Mouse (Mus musculus) urinary bladder, postnatal 0 days (tissue): ENCODE results near the gene Olfr330. TPM values are rescaled to one million over a fixed set of nuclear protein-coding genes. Genes with fewer than 3 reads are reported as not detected.

ENCODE experiments used
- polyA plus RNA-seq: library from polyadenylated mRNA; unstranded; fragments of >200 nt; fragmentation: Nextera tagmentation; extraction: Ambion mirVana; gene quantifications from 2 replicates; pipeline ENCODE4 v1.2.1, GENCODE M21; 2015

The Olfr330 gene
- not detected in 2 replicates for polyA plus RNA-seq

GRCm38 (mm10) chr11:58534736-58535135 is at the start of gene Olfr330:
Gene Olfr330, minus strand, starts transcription at chr11:58534836.

GRCm38 (mm10) chr11:58577430-58577829 is 42.8 kb upstream of the Olfr330 start, which contains the start of gene Olfr325:
Gene Olfr325, plus strand, starts transcription at chr11:58577730.

DNA sequence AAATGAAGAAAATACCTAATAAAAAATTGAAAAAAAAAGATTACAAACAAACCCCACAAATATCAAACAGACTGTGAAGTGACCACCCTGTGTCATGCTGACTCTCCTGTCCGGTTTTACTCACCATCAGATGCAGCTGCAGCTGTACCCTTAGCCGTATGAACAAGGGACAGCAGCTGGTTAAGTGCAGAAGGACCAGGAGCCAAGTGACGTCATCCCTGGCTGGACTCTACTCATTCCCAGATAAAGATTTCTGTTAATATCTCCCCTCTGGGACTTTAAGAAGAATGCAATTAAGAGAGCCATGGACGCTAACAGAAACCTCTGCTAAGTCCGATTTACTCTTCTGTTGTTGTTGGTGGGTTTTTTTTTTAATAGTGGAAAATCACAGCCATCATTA is 35.8 kb upstream of the Olfr330 start, which contains the start of gene Olfr224:
Gene Olfr224, minus strand, starts transcription at position 149 of the 400 bp plus-strand sequence.

GRCm38 (mm10) chr11:58555536-58555935 is 20.9 kb upstream of the Olfr330 start, which contains the start of gene Olfr328:
Gene Olfr328, minus strand, starts transcription at chr11:58555636.

DNA sequence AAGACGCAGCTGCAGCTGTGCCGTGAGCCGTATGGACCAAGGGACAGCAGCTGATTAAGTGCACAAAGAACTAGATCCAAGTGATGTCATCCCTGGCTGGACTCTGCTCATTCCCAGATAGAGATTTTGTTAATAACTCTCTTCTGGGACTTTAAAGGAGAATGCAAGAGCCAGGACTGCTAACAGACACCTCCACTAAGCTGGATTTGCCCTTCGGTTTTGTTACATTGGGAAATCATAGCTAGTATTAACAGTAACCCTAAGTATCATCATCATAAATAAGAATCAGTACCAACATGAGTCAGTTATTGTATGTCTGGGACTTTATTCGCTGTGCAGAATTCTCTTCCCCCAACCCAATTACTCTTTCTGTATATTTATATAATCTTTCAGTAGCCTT is 11.7 kb upstream of the Olfr330 start, which contains the start of gene Olfr329-ps:
Gene Olfr329-ps, minus strand, starts transcription at position 101 of the 400 bp plus-strand sequence.

GRCm38 (mm10) chr11:58502472-58502871 is 32.2 kb downstream of the Olfr330 start, which contains the start of gene Olfr331:
Gene Olfr331, minus strand, starts transcription at chr11:58502572.

DNA sequence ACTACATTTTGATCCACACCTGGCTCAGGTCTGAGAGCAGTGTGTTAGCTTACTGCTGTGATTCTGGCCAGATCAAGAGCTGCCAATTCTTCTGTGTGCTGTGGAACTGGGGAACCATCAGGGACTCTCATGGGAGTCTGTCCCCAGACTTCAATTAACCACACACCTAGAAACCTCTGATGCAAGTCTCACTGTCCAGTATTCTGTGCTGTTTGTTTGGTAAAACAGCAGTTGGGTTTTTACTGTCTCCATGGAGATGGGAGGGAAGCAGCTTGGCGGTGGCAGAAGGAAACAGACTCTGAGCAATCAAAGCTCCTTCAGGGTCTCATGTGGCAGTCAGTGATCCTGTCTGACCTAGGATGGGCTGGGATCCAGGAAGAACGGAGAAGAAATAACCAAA is 42.2 kb downstream of the Olfr330 start, which contains the start of gene Olfr332:
Gene Olfr332, minus strand, starts transcription at position 101 of the 400 bp plus-strand sequence.

Other genes with a start within 250 kb of the Olfr330 start
- gene Zfp692, start 227.8 kb downstream of the Olfr330 start, polyA plus RNA-seq: 10.1 and 11.4 TPM in 2 replicates
- gene Zfp672, start 204.5 kb downstream of the Olfr330 start, polyA plus RNA-seq: 40.1 and 44.4 TPM in 2 replicates
- gene Sh3bp5l, start 204.1 kb downstream of the Olfr330 start, polyA plus RNA-seq: 29.8 and 33.1 TPM in 2 replicates
- gene Lypd8, start 155.8 kb downstream of the Olfr330 start, polyA plus RNA-seq: 0.24 and 0.77 TPM in 2 replicates
- gene 1810065E05Rik, start 113.7 kb downstream of the Olfr330 start, polyA plus RNA-seq: 0.23 and 0.33 TPM in 2 replicates
- gene Gm12253, start 102.3 kb downstream of the Olfr330 start, polyA plus RNA-seq: not detected in 2 replicates
- not detected in 2 replicates for gene Lypd9, start 81.9 kb downstream of the Olfr330 start, polyA plus RNA-seq
- not detected in 2 replicates for gene Olfr30, start 72.6 kb downstream of the Olfr330 start, polyA plus RNA-seq
- not detected in 2 replicates for gene Olfr332, start 42.3 kb downstream of the Olfr330 start, polyA plus RNA-seq
- gene Olfr331, start 32.3 kb downstream of the Olfr330 start, polyA plus RNA-seq: not detected in 2 replicates
- gene Olfr329-ps, start 11.6 kb upstream of the Olfr330 start, polyA plus RNA-seq: not detected in 2 replicates
- 0.05 TPM in 1 of 2 replicates, not detected in the other for gene Olfr328, start 20.8 kb upstream of the Olfr330 start, polyA plus RNA-seq
- gene Olfr224, start 35.7 kb upstream of the Olfr330 start, polyA plus RNA-seq: not detected in 2 replicates
- gene Olfr325, start 42.9 kb upstream of the Olfr330 start, polyA plus RNA-seq: not detected in 2 replicates
- gene Olfr324, start 60.3 kb upstream of the Olfr330 start, polyA plus RNA-seq: not detected in 2 replicates
- gene 2210407C18Rik, start 81.2 kb upstream of the Olfr330 start, polyA plus RNA-seq: not detected in 2 replicates
- not detected in 2 replicates for gene Olfr323, start 95.7 kb upstream of the Olfr330 start, polyA plus RNA-seq
- gene Trim58, start 105.6 kb upstream of the Olfr330 start, polyA plus RNA-seq: not detected in 2 replicates
- not detected in 2 replicates for gene Olfr322, start 123.9 kb upstream of the Olfr330 start, polyA plus RNA-seq
- gene Olfr320, start 146.3 kb upstream of the Olfr330 start, polyA plus RNA-seq: not detected in 2 replicates
- gene Olfr319, start 164.3 kb upstream of the Olfr330 start, polyA plus RNA-seq: not detected in 2 replicates
- not detected in 2 replicates for gene Olfr318, start 189.2 kb upstream of the Olfr330 start, polyA plus RNA-seq
- gene Olfr317, start 204.4 kb upstream of the Olfr330 start, polyA plus RNA-seq: not detected in 2 replicates
- gene Olfr316, start 217.9 kb upstream of the Olfr330 start, polyA plus RNA-seq: not detected in 2 replicates
- not detected in 2 replicates for gene Olfr315, start 238.4 kb upstream of the Olfr330 start, polyA plus RNA-seq
- gene Olfr314, start 248.1 kb upstream of the Olfr330 start, polyA plus RNA-seq: not detected in 2 replicates